Mouse (Mus musculus) brain, embryonic 18.5 days (tissue): Measurements from ENCODE around the gene Crybb1.

Source experiments
- DNase-seq: peaks from one replicate; pipeline ENCODE4 v3.0.0-alpha.2; 2012; ENCODE audit warnings: low read depth, low spot score

Crybb1 gene

DNA sequence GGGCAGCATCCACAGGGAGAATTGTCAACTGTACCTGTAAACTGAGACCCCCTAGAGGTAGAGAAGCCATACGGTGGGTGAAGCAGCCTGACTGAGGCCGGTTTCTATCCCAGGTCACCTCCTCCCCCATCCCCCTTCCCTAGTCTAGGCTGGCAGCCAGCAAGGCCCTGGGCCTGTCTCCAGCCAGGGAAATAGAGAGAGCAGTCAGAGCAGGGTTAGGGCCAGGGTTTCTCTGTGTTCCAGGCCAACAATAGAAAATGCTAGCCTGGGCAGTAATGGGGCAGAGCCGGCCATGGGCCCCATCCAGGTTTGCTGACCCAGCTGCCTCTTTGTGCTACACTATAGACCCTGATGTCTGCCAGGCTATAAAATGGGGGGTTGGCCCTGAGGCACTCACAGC is at the start of gene Crybb1:
Gene Crybb1, plus strand, starts transcription at position 390 of the 400 bp plus-strand sequence.
- DNase-seq = no peak

DNA sequence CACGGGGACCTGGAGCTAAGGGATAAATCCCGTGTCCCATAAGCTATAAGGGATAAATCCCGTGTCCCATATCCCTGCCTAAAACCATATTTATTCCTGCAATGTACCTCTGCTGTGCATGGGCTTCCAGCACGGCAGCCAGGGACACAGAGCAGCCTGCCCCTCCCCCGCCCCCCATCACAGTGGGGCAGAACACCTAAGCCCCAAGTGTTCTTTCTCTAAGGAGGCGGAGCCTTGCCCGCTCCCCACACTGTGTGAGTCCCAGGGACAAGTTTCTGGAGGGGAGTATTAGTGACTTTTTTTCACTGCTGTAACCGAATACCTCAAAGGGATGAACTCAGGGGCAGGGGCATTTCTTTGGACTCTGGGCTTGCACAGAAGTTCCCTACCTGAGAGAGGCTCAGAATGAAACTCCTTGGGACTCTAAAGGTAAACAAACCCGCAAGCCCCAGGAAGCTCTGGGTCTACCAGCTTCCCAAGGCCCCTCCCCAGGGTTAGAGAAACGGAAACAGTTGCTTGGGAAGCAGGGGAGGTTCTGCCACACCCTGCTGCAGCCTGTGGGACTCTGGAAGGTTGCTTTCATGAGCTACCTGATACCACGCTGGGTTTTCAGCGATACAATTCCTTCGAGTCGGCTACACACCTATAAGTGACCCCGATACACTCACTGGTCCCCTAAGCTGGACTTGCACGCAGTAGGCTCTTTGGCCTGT is 48.9 kb upstream of the Crybb1 start:
- no peak for DNase-seq

DNA sequence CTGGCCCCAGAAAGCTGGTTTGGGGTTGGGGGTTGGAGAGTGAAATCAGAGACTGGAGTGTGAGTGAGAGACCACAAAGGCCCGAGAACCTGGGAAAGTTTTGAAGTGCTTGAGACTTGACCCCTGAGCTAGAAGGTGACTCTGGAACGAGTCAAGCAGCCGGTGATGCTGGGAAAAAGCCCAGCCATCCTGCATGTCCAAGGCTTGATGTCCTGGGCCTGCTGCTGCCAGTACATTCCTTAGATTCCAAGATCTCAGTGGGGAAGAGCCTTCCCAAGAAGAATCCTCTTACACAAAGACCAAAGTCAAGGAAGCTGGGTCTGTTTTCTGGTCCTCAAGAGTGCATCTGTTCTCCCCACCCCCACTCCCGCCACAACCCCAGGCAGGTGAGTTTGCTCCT is 47.3 kb upstream of the Crybb1 start:
- DNase-seq = no peak

DNA sequence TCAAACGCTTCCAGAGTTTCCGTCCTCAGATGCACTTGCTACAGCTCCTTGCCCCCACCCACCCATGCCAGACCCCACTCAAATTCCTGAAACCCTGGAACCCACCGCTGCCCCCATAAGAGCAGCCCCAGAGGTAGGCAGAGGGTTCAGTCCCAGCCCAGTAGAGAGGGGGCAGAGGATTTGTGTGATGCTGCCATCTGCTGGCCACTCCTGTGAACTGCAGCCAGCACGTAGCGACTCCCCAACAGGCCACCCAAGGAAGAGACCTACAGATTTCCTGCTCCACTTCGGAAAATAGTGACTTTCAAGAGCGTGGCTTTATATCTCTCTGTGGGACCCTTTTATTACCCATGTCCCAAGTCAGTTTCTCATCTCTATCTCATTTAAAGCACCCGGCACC is 45.5 kb upstream of the Crybb1 start:
- no peak for DNase-seq

DNA sequence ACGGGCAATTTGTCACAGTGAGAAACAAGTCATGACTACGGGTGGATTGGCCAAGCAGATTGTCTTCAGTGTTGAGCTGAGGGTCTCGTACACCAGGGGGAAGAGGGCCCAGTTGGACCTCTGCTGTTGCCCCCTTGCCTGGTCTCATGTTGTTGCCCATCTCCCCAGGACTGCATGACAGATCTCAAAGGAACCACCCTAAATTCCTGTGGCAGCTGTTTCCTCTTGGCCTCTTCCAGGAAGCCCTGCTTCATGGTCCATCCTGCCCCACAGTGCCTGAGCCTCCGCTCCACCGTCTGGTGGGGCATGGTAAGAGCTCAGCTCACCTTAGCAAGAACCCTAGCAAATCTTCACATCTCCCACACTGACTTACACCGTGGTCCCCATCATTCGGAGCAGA is 43.7 kb upstream of the Crybb1 start:
- no peak for DNase-seq

DNA sequence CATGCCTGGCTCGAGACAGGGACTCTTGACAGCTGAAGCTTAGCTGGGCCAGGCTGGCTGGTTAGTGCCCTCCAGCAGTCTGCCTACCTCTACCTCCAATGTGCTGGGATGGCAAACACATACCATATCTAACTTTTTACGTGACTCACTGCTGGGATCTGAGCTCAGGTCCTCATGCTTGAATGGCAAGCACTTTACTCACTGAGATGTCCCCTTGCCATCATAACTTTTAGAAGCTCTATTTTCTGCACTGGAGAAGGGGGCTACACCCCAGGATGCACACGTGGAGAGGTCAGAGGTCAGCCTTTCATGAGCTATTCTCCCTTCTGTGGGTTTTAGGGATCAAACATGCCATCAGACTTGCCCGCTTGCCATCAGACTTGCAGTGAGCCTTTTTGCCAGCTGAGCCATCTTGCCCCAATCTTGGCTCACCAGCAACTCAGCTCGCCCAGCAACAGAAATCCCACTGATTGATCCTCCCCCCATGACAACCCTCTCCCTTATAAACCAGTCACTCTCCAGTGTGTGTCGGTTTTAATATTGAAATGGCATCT is 42.8 kb upstream of the Crybb1 start:
- no peak for DNase-seq

DNA sequence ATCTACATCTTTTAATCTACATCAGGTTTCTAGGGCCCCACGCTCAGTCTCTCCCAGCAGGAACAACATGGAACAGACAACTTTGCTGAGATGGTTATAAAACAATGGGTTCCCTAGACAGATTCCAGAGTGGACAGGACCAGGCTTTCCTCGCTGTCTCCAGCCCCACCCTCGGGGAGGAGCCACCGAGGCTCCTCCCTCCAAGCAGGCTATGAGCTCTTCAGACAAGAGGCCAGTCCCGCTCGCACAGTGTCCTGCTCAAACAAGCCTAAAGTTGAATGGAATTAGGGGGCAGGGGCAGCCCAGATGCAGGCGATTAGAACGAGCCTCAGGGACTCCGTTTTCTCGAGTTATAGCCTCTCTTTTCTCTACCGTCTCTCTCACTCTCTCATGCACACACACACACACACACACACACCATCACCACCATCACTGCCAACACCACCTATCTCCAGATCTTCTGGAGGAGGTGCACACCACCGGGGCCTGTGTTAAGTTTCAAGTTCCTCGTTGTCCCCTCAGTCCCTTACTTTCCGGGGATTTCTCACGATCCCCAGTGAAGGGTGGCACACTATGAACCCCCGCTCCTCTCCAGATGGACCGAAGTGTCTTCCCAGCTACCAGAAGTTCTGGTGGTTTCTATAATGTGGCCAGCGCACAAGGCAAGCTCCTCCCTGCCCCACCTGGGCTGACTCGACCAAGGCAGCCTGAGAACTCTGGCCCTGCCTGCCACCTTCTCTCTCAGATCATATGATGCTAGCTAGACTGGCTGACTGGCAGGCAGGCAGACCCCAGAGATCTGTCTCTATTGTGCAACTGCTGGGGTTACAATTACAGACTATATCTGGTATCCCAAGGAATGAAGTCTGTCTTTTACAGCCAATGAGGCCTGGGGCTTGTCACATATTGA is 42.0 kb upstream of the Crybb1 start:
- no peak for DNase-seq

DNA sequence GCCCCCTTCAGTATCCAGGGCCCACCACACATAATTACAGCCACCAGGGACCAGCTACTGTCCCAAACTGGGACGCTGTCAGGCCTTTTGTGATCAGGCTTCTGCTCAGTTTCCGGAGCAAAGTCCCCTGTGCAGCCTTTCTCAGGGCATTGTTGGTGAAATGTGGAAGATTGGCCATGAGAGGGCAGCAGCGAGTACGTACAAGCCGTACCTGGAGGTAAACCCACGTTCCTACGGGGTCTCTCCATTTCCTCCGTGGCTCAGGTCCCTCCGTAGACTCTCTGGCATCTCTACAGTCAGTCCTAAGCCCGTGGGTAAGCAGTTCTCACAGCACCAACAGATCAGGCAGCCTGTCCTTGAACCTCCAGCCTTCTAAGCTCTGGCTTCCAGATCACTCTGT is 41.2 kb upstream of the Crybb1 start:
- no peak for DNase-seq

DNA sequence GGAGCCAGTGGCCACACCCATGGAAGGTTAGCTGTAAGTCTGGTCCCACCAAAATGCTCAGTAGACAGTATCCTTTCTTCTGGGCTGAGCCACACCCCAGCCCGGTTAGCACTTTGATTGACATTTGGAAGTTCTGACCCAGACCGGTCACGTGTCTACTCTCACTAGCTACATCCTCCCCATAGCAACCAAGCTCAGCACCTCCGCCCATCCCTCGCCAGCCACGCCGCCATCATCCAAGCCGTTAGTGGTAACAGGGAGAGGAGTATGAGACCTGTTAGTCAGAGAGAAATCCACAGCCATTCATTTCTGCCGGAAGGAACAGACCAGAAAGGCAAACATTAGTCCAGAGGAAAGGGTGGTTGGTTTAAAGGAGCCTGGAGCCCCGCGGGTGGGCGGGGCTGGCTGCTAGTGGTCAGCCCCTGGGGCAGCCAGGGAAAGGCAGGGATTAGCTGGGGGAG is 40.3 kb upstream of the Crybb1 start:
- DNase-seq = no peak

DNA sequence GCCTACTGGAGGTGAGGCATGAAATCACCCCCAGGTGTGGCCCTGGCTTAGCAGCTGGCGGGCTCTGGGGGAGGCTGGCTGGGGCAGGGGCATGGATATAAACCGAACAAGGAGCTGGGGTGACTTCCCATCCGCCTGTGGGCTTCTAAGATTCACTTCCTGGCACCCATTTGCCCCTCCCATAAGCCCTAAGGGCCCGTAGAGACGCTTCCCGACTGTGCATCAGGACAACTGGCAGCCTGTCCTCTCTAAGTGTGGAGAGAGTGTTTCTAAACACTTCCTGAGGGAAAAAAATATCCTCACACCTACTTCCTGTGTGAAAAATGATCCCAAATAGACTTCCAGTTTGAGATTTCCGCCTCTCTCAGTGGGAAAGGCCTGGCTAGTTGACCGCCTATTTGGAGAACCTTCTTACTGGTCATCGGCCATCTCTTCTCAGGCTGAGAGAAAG is 39.8 kb upstream of the Crybb1 start:
- no peak for DNase-seq

DNA sequence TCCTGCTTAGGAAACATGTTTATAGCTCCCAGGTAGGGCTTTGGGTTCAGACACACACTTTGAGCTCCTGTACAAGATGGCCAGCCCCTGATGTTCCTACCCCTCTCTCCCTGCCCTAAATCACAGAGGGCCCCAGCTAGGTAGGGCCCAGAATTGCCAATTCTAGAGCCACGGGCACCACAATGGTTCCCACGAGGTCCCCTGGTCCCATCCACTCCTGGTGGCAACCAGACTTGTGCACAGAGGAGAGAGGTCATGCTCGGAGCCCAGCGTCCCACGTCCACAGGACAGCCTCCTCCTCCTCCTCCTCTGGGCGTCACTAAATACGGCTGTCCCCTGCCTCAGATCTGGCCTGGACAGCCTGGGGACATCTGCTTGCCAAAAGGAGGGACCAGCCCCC is 39.3 kb upstream of the Crybb1 start:
- DNase-seq = no peak

DNA sequence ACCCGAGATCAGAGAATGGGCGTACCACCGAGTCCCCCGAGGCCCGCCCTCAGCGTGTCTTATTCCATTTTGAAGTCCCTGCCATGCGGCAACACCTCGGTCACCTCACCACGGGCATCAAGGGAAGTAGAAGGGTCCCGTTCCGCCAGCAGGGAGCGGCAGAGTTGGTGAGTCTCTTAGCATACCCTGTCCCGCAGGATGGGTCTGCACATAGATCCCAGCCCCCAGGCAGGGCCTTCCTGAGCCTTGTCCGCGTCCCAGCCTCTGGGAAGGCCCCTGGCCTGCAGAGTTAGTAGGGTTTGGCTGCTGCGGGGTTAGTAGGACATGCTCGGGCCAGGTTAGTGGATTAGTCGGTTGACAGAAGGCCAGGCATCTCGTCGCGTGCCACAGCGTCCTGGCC is 38.6 kb upstream of the Crybb1 start:
- DNase-seq = no peak

DNA sequence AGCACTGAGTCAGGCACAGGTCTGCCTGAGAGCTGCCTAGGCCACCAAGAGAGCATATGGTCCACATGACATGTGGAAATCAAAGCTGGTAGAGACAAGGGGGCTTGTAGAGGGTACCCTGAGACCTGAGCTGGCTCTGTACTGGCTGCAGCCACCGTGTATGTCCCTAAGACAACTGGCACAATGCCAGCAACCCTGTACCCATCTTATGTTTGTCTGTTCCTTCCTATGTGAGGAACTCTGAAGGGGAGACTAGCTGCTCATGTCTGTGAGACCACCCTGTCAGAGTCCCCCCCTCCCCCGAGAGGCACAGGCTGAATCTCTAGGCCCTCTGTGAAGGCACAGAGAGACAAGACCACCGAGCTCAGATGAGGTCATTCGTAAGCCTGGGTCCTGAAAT is 36.9 kb upstream of the Crybb1 start:
- DNase-seq = no peak

DNA sequence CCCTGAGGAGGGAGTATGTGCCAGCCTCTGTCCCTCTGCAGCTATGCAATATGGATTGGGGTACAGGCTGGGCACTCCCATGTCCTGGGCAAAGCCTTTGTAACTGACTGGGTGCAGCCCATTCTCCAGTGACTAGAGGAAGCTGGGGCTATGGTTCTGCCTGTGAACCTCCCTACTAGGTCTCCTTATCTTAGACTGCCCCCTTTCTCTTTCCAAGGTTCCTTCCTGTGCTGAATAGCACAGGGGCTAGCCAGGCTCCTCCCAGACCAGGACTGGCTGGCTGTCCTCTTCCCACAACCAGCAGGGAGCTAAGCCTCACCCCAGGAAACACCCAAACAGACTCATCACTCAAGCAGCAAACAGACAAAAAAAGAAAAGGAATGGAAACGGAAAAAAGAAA is 36.2 kb upstream of the Crybb1 start:
- no peak for DNase-seq

DNA sequence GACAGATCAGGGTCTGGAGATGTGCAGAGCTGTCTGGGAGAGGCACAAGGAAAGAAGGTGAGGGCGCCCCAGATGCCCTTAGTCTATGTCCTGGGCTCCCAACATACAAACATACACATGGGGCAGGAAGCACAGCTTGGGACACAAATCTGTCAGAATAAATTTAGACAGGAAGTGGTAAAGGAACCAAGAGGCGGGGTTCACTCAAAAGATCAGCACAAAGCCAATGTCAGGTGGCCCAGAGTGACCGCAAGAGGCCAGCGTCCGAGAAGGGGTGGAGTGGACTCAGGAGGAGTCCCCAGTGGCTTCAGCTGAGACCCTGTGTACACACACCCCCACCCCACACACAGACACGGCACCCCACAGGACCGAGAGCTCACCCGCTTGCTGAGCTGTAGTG is 35.4 kb upstream of the Crybb1 start:
- DNase-seq = no peak

DNA sequence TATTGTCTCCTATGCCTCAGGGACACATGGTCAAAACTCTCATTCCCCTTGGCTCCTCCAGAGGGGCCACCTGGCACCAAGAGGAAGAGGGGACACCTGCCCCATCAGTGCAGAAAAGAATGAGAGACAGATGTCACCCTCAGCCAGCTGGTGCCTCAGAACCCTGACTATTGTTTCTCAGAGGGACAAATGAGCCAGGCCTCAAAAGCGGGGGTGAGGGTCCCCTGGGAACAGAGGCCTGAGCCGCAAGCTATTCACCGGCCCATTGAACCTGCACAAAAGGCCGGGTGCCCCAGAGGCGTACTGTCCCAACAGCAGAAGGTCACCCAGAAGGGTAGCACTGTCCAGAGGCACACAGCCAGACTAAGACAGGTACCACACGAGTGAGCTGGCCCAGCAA is 30.0 kb upstream of the Crybb1 start:
- DNase-seq = no peak

DNA sequence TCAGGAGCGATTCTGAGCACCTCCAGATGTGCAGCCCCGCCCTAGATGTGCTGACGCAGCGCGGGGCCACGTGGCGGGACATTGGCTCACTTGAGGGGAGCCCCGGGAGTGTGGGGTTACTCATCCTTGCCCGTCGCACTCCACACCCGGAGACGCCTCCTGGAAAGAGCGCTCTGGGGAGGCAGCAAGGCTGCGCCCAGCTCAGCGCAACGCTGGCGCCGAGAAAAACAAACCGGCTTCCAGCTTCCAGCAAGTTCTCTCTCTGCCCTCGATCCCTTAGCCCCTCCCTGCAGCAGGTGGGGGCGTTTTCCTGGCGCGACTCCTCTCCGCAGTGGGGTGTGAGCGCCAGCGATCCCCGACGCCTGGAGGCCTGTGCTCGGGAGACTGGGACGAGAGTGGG is 28.3 kb upstream of the Crybb1 start:
- no peak for DNase-seq

DNA sequence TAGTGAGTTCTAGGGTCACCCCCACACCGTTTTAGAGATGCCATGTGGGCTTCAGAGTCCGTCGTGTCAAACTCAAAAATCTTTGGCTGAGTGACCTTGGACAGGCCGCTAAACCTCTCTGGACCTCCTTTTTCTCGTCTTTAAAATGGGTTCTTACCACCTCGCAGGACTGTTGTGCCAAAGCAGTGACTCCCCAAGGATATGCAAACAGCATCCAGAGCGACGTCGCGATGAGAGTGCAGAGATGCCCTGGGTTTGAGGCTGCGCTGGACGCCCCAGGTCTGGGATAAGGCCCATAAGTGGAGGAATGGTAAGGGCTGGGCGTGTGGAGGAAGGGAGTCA is 27.7 kb upstream of the Crybb1 start:
- DNase-seq = no peak

DNA sequence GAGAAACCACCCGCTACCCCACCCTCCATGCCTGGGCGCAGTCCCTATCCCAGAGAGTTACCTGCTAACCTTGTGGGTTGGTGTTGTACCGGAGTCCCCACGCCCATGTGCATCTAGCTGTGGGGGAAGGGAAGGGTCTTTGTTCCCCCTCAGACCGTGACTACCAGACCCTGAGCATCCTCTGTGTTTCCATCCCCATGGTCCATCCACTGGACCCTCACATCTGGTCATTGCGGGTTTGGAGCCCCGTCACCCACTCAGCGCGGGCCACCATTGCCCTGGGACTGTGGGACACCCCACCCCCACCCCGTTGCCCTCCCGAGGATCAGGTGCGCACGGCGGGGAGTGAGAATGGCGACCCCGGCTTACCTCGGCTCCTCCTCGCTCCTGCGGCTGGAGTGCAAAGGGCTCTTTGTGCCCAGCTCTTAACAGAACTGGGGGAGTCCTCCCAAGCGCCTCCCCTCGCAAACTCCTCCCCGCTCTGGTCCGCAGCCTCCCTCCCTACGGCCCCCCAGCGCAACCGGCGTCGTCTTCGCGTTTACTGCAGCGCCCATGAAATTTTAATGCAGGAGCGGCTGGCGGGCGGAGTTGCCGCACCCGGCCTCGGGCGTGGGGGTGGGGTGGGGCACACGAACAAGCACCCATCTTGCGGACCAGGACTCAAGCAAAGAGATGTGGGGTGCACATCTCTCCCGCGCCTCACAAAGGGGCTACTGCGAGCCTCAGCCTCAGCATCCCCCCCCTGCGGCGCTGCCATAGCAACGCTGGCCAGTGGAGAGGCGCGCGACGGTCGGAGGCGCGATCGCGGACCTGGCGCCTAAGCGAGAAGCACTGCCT is 27.2 kb upstream of the Crybb1 start:
- peak; percentile 70 for DNase-seq

DNA sequence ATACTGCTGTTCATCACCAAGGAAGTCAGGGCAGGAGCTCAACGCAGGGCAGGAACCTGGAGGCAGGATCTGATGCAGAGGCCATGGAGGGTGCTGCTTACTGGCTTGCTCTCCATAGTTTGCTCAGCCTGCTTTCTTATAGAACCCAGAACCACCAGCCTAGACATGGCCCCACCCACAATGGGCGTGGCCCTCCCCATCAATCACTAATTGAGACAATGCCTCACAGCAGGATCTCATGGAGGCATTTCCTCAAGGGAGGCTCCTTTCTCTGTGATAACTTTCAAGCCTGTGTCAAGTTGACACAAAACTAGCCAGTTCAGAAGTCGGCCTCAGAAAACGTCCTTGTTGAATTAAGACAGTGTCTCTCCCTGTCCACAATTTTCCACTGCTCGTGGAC is 19.8 kb upstream of the Crybb1 start:
- no peak for DNase-seq

DNA sequence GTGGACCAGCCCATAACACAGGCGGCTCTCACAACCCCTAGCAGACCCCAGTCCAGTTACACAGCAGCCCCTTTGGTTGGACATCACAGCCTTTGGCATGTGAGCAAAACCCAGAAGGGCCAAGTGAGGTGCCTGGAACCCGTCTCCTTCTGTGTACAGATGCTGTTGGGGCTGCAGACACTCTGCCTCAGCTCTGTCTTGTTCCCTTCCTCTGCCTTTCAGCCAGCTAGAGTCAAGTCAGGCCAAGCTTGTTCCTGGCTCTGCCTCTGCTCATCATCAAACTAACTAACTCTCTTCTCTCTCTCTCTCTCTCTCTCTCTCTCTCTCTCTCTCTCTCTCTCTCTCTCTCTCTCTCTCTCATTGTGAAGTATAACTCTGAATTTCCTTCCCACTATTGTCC is 19.0 kb upstream of the Crybb1 start:
- no peak for DNase-seq

DNA sequence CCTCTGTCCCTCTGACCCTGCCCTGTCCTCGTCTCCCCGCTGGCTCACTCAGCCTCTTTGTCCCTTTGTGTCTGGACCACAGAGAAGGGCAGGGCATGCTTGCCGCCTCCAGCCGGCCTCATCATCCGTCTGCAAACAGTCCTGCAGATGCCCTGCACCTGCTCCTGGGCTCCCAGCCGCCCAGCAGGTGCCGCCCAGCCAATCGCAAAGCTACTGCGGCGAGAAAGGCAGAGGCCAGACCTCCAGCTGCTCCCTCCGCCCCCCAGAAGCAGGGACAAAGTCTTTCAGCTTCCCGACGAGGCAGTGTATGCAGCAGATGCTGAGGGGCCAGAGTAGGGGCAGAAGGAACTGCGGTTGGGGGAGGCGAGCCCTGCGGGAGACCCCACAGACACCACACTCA is 18.2 kb upstream of the Crybb1 start:
- no peak for DNase-seq
